Mouse (Mus musculus): ENCODE data around the gene Acta2. TPM values are rescaled to one million over a fixed set of nuclear protein-coding genes. Genes with fewer than 3 reads are reported as not detected.

Acta2 gene
- polyA plus RNA-seq (2016; fragmentation: Nextera tagmentation; extraction: Ambion mirVana): 22.6 and 31.1 TPM in 2 replicates

GRCm38 (mm10) chr19:34254880-34255681 lies at the start of gene Acta2:
Gene Acta2 (minus strand): TSS chr19:34255590.
- WGBS: 65% methylated on average over 16 of the region's 16 CpGs
- 0 out of 2 replicates have a peak, but pooled peaks cover 5% of the 10 kb centered on the region for H3K4me1 ChIP-seq (replicated peaks)
- H3K4me3 ChIP-seq: no peak within 1 kb of the TSS
- no peak for DNase-seq (ENCODE audit: low spot score)
- H3K36me3 ChIP-seq: no peaks in the 10 kb centered on the region
- no peaks in the 10 kb centered on the region for H3K9me3 ChIP-seq
- no peaks in the 10 kb centered on the region for H3K27me3 ChIP-seq (ENCODE audit: insufficient read depth, poor library complexity, severe bottlenecking)
- no peak within 1 kb of the TSS for H3K27ac ChIP-seq

DNA sequence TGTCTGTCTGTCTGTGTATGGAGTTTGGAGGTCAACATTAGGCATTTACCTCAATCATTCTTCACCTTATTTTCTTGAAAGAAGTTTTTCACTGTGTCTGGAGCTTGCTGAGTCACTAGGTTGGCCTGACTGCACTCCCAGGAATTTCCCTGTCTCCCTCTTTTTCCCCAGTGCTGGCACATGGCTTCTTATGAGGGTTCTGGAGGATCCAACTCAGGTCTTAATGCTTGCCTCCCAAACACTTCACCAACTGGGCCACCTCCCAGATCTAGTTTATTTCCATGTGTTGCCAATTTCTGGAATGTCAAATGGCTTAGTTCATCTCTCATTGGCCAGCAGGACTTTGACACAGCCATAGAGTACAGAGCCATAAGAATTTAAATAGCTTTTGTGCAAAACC lies 49.5 kb upstream of the Acta2 start:
- no peaks in the 10 kb centered on the region for H3K36me3 ChIP-seq
- no peak for DNase-seq (ENCODE audit: low spot score)
- no peaks in the 10 kb centered on the region for H3K9me3 ChIP-seq
- no peaks in the 10 kb centered on the region for H3K27me3 ChIP-seq (ENCODE audit: insufficient read depth, poor library complexity, severe bottlenecking)
- H3K4me1 ChIP-seq (replicated peaks): no peaks in the 10 kb centered on the region
- H3K4me3 ChIP-seq: no peak overlapping the region
- H3K27ac ChIP-seq: no peak overlapping the region

GRCm38 (mm10) chr19:34300430-34300829 lies 45.0 kb upstream of the Acta2 start:
- DNase-seq (ENCODE audit: low spot score): no peak
- Histone ChIP-seq H3K4me1 (replicated peaks) (no peaks in the 10 kb centered on the region), H3K9me3 (no peaks in the 10 kb centered on the region), H3K36me3 (no peaks in the 10 kb centered on the region), H3K27ac (no peak overlapping the region), H3K4me3 (no peak overlapping the region), H3K27me3 (ENCODE audit: insufficient read depth, poor library complexity, severe bottlenecking) (no peaks in the 10 kb centered on the region)
- WGBS: 79% methylated on average over 2 of the region's 2 CpGs

- Histone ChIP-seq H3K27ac (no peak overlapping the region), H3K4me3 (no peak overlapping the region), H3K4me1 (replicated peaks) (no peaks in the 10 kb centered on the region), H3K9me3 (no peaks in the 10 kb centered on the region), H3K36me3 (no peaks in the 10 kb centered on the region), H3K27me3 (ENCODE audit: insufficient read depth, poor library complexity, severe bottlenecking) (no peaks in the 10 kb centered on the region)
- no peak for DNase-seq (ENCODE audit: low spot score)
- WGBS: 78% methylated on average over 4 of the region's 4 CpGs
These were observed 43.8 kb upstream of the Acta2 start for GRCm38 (mm10) chr19:34299229-34299628.

DNA sequence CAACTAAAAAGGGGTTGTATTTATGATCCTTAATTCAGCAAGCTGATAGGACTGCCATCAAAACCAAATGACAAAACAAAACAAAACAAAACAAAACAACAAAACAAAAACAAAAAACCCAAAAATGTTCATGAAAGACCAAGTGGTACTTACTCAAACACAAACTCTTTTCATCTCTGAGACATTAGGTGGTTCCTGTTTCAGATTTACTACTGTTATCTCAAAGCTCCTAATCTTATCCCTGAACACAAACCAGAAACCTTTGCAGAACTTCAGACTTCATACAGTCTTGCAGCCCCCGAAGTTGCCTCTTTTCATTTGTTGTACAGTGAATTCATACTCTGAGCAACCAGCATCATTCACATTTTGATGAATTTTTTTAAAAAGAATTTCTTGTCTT lies 43.1 kb upstream of the Acta2 start:
- WGBS: 90% methylated on average over 1 of the region's 1 CpGs
- Histone ChIP-seq H3K27ac (no peak overlapping the region), H3K4me3 (no peak overlapping the region), H3K4me1 (replicated peaks) (no peaks in the 10 kb centered on the region), H3K36me3 (no peaks in the 10 kb centered on the region), H3K27me3 (ENCODE audit: insufficient read depth, poor library complexity, severe bottlenecking) (0 out of 2 replicates have a peak, but pooled peaks cover under 1% of the 10 kb centered on the region), H3K9me3 (no peaks in the 10 kb centered on the region)
- no peak for DNase-seq (ENCODE audit: low spot score)

DNA sequence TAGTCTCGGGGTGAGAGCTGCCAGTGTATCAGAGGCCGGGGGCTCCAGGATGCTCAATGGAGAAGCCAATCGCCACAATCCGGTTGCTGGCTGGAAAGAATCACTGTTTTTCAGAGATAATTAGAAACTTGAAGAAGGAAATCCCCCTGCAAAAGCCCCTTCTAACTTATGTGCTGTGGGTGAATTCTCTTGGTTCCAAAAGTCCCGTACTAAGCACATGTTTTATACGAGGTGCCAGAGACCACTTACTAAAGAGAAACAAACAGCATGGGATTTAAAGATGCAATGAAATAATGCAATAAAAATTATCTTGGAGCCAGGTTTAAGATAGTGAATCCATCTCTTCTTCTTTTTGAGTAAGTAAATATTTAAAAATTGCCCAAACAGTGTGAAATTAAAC lies 40.1 kb upstream of the Acta2 start:
- Histone ChIP-seq H3K27me3 (ENCODE audit: insufficient read depth, poor library complexity, severe bottlenecking) (peaks cover 19% of the 10 kb centered on the region; the same call in 1 of the 2 replicates), H3K36me3 (no peaks in the 10 kb centered on the region), H3K9me3 (no peaks in the 10 kb centered on the region), H3K4me3 (no peak overlapping the region), H3K27ac (no peak overlapping the region), H3K4me1 (replicated peaks) (peaks cover 9% of the 10 kb centered on the region)
- WGBS: 81% methylated on average over 6 of the region's 6 CpGs
- no peak for DNase-seq (ENCODE audit: low spot score)

GRCm38 (mm10) chr19:34293376-34293947 lies 38.1 kb upstream of the Acta2 start:
- Histone ChIP-seq H3K4me1 (replicated peaks) (peaks cover 16% of the 10 kb centered on the region), H3K36me3 (no peaks in the 10 kb centered on the region), H3K27ac (no peak overlapping the region), H3K9me3 (no peaks in the 10 kb centered on the region), H3K4me3 (no peak overlapping the region), H3K27me3 (ENCODE audit: insufficient read depth, poor library complexity, severe bottlenecking) (peaks cover 19% of the 10 kb centered on the region; the same call in 1 of the 2 replicates)
- DNase-seq (ENCODE audit: low spot score): no peak
- 76% methylated on average over 3 of the region's 3 CpGs for WGBS

DNA sequence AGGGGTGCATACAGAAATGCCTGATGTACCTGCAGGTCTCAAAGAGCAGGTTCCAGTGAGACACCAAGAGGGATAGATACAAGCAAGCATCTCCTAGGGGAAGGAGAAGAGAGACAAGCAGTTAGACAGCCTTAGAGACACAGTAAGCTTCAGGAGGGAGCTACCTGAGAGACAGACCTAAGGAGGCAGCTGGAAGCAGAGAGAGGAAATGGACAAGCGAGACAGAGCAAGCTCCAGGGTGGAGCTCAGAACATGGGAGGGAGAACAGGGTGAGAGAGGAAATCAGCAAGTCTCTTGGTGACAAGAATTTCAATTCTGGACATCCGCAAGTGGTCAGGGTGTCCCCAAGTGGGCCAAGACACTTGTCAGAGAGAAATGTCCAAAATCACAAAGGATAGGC lies 37.3 kb upstream of the Acta2 start:
- no peak overlapping the region for H3K4me3 ChIP-seq
- H3K4me1 ChIP-seq (replicated peaks): peaks cover 16% of the 10 kb centered on the region
- H3K9me3 ChIP-seq: no peaks in the 10 kb centered on the region
- no peak overlapping the region for H3K27ac ChIP-seq
- H3K27me3 ChIP-seq (ENCODE audit: insufficient read depth, poor library complexity, severe bottlenecking): peaks cover 19% of the 10 kb centered on the region; the same call in 1 of the 2 replicates
- WGBS: 75% methylated on average over 2 of the region's 2 CpGs
- no peaks in the 10 kb centered on the region for H3K36me3 ChIP-seq
- DNase-seq (ENCODE audit: low spot score): no peak

DNA sequence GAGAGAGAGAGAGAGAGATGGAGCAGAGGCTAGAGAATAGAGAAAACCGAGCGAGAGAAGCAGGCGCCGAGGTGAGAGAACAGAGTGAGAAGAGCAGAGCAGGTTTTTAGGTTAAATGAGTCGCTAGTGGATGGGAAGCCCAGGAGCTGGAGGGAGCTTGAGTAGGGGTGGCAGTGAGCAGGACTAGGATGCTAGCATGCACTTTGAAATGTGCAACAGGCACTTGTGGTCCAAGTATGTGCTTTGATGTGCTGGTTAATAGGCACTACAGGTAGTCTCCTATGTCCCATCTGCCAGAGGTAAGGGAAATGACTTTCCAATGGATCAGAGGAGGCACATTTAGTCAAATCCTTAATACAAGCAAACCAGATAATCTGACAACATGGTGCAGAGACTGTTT lies 36.6 kb upstream of the Acta2 start:
- peaks cover 16% of the 10 kb centered on the region for H3K4me1 ChIP-seq (replicated peaks)
- no peak for DNase-seq (ENCODE audit: low spot score)
- H3K27me3 ChIP-seq (ENCODE audit: insufficient read depth, poor library complexity, severe bottlenecking): peaks cover 19% of the 10 kb centered on the region; the same call in 1 of the 2 replicates
- no peak overlapping the region for H3K27ac ChIP-seq
- no peaks in the 10 kb centered on the region for H3K36me3 ChIP-seq
- 80% methylated on average over 5 of the region's 5 CpGs for WGBS
- H3K4me3 ChIP-seq: no peak overlapping the region
- no peaks in the 10 kb centered on the region for H3K9me3 ChIP-seq

DNA sequence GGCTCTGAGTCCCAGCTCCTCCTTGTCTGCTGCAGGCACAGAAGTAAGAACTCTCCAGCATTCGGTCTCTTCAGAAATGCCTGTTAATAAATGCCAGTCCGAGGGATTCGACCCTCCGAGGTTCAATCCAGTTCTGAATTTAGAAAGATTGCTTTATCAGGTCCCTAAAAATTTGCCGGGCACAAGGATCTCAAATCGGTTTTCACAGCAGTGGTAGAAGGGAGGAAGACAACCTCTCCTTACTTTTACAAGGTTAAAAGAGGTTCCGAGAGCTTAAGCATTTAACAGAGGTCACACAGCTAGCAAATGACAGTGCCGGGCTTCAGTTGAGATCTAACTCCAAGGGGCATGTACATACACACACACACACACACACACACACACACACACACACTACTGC lies 36.0 kb upstream of the Acta2 start:
- Histone ChIP-seq H3K4me3 (peak overlapping the region; percentile 56; the same call in 1 of the 2 replicates), H3K36me3 (no peaks in the 10 kb centered on the region), H3K9me3 (no peaks in the 10 kb centered on the region), H3K4me1 (replicated peaks) (peaks cover 16% of the 10 kb centered on the region), H3K27ac (no peak overlapping the region), H3K27me3 (ENCODE audit: insufficient read depth, poor library complexity, severe bottlenecking) (peaks cover 19% of the 10 kb centered on the region; the same call in 1 of the 2 replicates)
- DNase-seq (ENCODE audit: low spot score): no peak
- WGBS: 75% methylated on average over 8 of the region's 8 CpGs

DNA sequence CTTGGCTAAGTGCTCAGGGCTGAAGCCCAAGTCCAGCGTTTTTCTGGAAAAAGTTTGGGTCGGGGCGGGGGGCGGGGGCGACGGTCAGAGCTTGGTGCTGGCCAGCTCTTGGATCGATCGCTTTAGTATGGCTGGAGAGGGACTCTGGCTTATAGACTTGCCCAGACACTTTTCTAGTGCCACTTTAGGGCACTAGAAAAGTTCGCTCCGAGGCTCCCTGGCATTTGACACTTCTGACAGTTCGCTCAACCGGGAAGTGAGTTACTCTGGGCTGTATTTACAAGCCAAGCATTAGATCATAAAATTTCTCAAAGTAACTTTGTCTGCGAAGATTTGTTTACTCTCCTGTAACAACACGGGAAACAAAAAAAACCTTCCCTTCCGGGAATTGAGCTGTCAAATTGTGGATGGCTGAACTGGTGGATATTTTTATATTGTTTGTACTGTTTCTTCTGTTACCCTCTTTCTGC lies 35.5 kb upstream of the Acta2 start:
- WGBS: 24% methylated on average over 15 of the region's 15 CpGs
- no peak for DNase-seq (ENCODE audit: low spot score)
- H3K27ac ChIP-seq: 0 out of 2 replicates have a peak overlapping the region, but pooled peaks have one; percentile 40

GRCm38 (mm10) chr19:34289948-34290789 lies 34.8 kb upstream of the Acta2 start, which contains the start of gene Fas:
Gene Fas (plus strand): TSS chr19:34290666.
- DNase-seq (ENCODE audit: low spot score): peak; percentile 46
- Histone ChIP-seq H3K36me3 (no peaks in the 10 kb centered on the region), H3K27ac (peak within 1 kb of the TSS; percentile 40; the same call in 1 of the 2 replicates), H3K4me1 (replicated peaks) (peaks cover 16% of the 10 kb centered on the region), H3K9me3 (no peaks in the 10 kb centered on the region), H3K4me3 (peak within 1 kb of the TSS; percentile 56), H3K27me3 (ENCODE audit: insufficient read depth, poor library complexity, severe bottlenecking) (peaks cover 19% of the 10 kb centered on the region; the same call in 1 of the 2 replicates)
- WGBS: 4% methylated on average over 19 of the region's 19 CpGs

More for the DNA sequence above, 35.5 kb upstream of the Acta2 start:
- H3K9me3 ChIP-seq: no peaks in the 10 kb centered on the region
- H3K4me1 ChIP-seq (replicated peaks): peaks cover 16% of the 10 kb centered on the region
- peak overlapping the region; percentile 56 for H3K4me3 ChIP-seq
- peaks cover 19% of the 10 kb centered on the region; the same call in 1 of the 2 replicates for H3K27me3 ChIP-seq (ENCODE audit: insufficient read depth, poor library complexity, severe bottlenecking)
- no peaks in the 10 kb centered on the region for H3K36me3 ChIP-seq
